Mouse (Mus musculus) kidney, adult 18-20 months (tissue): ENCODE data around the gene Gm5431.

ENCODE experiments used
- DNase-seq: peaks from one replicate; pipeline ENCODE4 v3.0.0; 2021

Gene Gm5431

GRCm38 (mm10) chr11:48838879-48839680 lies 62.9 kb downstream of the Gm5431 start:
- DNase-seq = no peak

- peak; percentile 65 for DNase-seq
Measured at GRCm38 (mm10) chr11:48838181-48838797, 63.7 kb downstream of the Gm5431 start.
